Mouse (Mus musculus) embryonic facial prominence, embryonic 12.5 days (tissue): Measurements from ENCODE around the gene Lsamp. TPM values are rescaled to one million over a fixed set of nuclear protein-coding genes. Genes with fewer than 3 reads are reported as not detected.

Experiments
- ATAC-seq: fragments of 200-750 bp; cut with Nextera tagmentation; 2 replicates; pipeline ENCODE4 v1.8.0; 2017; ENCODE audit not compliant: insufficient number of reproducible peaks, insufficient read depth, low FRiP score, low TSS enrichment
- H3K27ac ChIP-seq: fragments of 300-500 bp; sonication (generic); 2 replicates; pipeline ENCODE4 v1.5.1; 2016; ENCODE audit warnings: mild to moderate bottlenecking
- H3K27me3 ChIP-seq: fragments of 300-500 bp; sonication (generic); 2 replicates; pipeline ENCODE4 v1.6.1; 2016; ENCODE audit warnings: mild to moderate bottlenecking, moderate library complexity
- H3K36me3 ChIP-seq: fragments of 300-500 bp; sonication (generic); 2 replicates; pipeline ENCODE4 v1.6.1; 2016; ENCODE audit warnings: mild to moderate bottlenecking
- H3K4me1 ChIP-seq: fragments of 300-500 bp; sonication (generic); 2 replicates; pipeline ENCODE4 v1.6.1; 2016
- H3K4me2 ChIP-seq: fragments of 300-500 bp; sonication (generic); replicated peaks from 2 replicates; pipeline ENCODE4 v1.6.1; 2016; ENCODE audit warnings: mild to moderate bottlenecking, moderate library complexity
- H3K4me3 ChIP-seq: fragments of 300-500 bp; sonication (generic); 2 replicates; pipeline ENCODE4 v1.5.1; 2016; ENCODE audit warnings: mild to moderate bottlenecking
- H3K9ac ChIP-seq: fragments of 300-500 bp; sonication (generic); 2 replicates; pipeline ENCODE4 v1.6.1; 2016; ENCODE audit warnings: mild to moderate bottlenecking, moderate library complexity
- H3K9me3 ChIP-seq: fragments of 300-500 bp; sonication (generic); 2 replicates; pipeline ENCODE4 v1.6.1; 2016; ENCODE audit warnings: mild to moderate bottlenecking, moderate library complexity
- WGBS: fragments of 180-500 bp; shearing (Covaris S2); methylation state at CpG from one replicate; pipeline ENCODE4 v1.1.7; 2016; 5-methylcytosine and 5-hydroxymethylcytosine counted together
- polyA plus RNA-seq: library from polyadenylated mRNA; unstranded; fragments of >200 nt; fragmentation: Nextera tagmentation; extraction: Ambion mirVana; gene quantifications from 2 replicates; pipeline ENCODE4 v1.2.1, GENCODE M21; 2016

The Lsamp gene
- polyA plus RNA-seq, 1 experiment from 2014 or later = 11.5 TPM

DNA sequence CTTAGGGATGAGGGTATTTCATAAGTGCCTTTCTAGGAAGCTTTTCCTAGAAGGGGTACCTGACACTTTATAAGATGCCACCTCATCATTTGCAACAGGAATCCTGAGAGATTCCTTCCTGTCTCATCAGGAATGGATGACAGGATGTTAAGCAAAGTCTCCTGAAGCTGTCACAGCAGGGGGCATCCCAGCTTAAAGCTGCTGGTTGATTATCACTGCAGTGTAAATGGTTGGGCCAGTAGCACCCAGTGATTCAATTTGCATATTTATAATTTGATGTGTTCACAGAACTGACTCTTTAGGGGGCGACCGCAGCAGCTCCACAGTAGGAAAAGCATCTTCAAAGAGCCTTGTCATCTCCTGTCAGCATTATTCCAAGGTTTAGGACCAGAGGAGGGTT, 1656.7 kb downstream of the Lsamp start:
- no peak overlapping the region for H3K4me3 ChIP-seq
- no peak overlapping the region for H3K9ac ChIP-seq
- WGBS = 61% methylated on average over 2 of the region's 2 CpGs
- H3K9me3 ChIP-seq = no peaks in the 10 kb centered on the region
- H3K4me1 ChIP-seq = no peaks in the 10 kb centered on the region
- H3K27ac ChIP-seq = no peak overlapping the region
- no peaks in the 10 kb centered on the region for H3K27me3 ChIP-seq
- no peak for ATAC-seq
- H3K36me3 ChIP-seq = no peaks in the 10 kb centered on the region
- H3K4me2 ChIP-seq = no peak overlapping the region

DNA sequence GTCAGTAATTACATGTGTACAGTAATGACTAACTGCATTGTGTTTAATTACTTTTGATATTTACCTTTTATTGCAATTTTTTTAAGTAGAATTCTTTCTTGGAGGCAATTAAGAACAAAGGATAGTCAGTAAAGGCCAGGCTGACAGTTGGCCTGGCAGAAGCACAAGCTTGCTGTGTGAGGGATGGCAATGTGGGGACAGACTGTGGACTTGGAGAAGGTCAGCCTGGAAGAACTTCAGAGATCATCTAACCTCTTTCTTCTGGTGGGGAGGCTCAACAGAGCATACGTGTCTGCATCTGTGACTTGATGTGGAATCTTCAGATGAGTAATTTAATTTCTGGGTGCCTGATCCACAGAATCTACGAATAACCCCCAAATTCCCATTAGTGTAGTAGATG, 1669.1 kb downstream of the Lsamp start:
- 82% methylated on average over 2 of the region's 2 CpGs for WGBS
- H3K9me3 ChIP-seq = no peaks in the 10 kb centered on the region
- ATAC-seq = no peak

DNA sequence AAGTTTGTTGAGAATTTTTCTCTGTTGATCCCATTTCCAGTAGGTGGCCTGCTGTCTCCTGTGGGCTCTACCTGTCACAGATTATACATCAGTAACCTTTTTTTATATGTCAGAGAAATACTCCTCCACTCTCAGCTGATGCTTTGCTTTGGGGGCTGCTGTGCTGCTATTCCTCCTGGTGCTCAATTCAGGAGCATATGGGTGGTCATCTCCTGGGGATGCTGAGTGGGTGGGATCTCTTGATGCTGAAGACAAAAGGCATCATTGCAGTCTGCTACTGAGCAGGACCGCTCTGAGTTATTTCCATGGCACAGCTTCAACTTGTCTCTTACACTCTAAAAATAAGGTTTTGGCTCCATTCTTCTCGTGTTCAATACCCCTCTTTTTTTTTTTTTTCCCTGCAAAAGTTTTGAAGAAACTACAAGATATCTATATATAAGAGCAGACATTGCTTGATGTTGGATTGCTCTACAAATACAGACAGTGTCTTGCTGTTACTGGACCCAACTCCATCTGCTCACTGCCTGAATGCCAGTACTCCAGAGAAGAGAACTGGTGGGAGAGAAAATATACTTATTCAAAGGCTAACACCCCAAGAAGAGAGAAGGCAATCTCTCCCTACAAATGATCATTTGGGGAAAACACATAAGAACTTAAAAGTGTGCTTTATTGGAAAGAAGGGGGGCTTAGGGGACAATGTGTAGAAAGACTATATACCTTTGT, 1690.3 kb downstream of the Lsamp start:
- Histone ChIP-seq H3K9ac (no peak overlapping the region), H3K27ac (no peak overlapping the region), H3K36me3 (no peaks in the 10 kb centered on the region), H3K27me3 (no peaks in the 10 kb centered on the region), H3K4me2 (no peak overlapping the region), H3K9me3 (no peaks in the 10 kb centered on the region), H3K4me1 (no peaks in the 10 kb centered on the region), H3K4me3 (no peak overlapping the region)
- WGBS = 80% methylated on average over 2 of the region's 2 CpGs
- ATAC-seq = no peak

More for the DNA sequence above, 1669.1 kb downstream of the Lsamp start:
- Histone ChIP-seq H3K9ac (no peak overlapping the region), H3K4me1 (no peaks in the 10 kb centered on the region), H3K4me3 (no peak overlapping the region), H3K27me3 (no peaks in the 10 kb centered on the region), H3K27ac (no peak overlapping the region), H3K4me2 (no peak overlapping the region), H3K36me3 (no peaks in the 10 kb centered on the region)

GRCm38 (mm10) chr16:41675774-41676173, 1691.6 kb downstream of the Lsamp start:
- Histone ChIP-seq H3K4me2 (no peak overlapping the region), H3K9ac (no peak overlapping the region), H3K36me3 (no peaks in the 10 kb centered on the region), H3K4me3 (no peak overlapping the region), H3K9me3 (no peaks in the 10 kb centered on the region), H3K27ac (no peak overlapping the region), H3K4me1 (no peaks in the 10 kb centered on the region), H3K27me3 (no peaks in the 10 kb centered on the region)
- 85% methylated on average over 3 of the region's 3 CpGs for WGBS
- ATAC-seq = no peak

GRCm38 (mm10) chr16:41692435-41692834, 1708.3 kb downstream of the Lsamp start:
- H3K9ac ChIP-seq = no peak overlapping the region
- no peak overlapping the region for H3K4me2 ChIP-seq
- no peak for ATAC-seq
- no peaks in the 10 kb centered on the region for H3K36me3 ChIP-seq
- H3K4me3 ChIP-seq = no peak overlapping the region
- no peak overlapping the region for H3K27ac ChIP-seq
- no peaks in the 10 kb centered on the region for H3K4me1 ChIP-seq
- H3K27me3 ChIP-seq = no peaks in the 10 kb centered on the region
- no peaks in the 10 kb centered on the region for H3K9me3 ChIP-seq

- Histone ChIP-seq H3K27me3 (no peaks in the 10 kb centered on the region), H3K4me2 (no peak overlapping the region), H3K36me3 (no peaks in the 10 kb centered on the region), H3K9ac (no peak overlapping the region), H3K4me3 (no peak overlapping the region), H3K4me1 (no peaks in the 10 kb centered on the region), H3K9me3 (no peaks in the 10 kb centered on the region), H3K27ac (no peak overlapping the region)
- no peak for ATAC-seq
- 84% methylated on average over 5 of the region's 5 CpGs for WGBS
Measured at GRCm38 (mm10) chr16:41701790-41702428, 1717.7 kb downstream of the Lsamp start.

GRCm38 (mm10) chr16:41728900-41729585, 1744.9 kb downstream of the Lsamp start:
- H3K4me3 ChIP-seq = no peak overlapping the region
- H3K27me3 ChIP-seq = no peaks in the 10 kb centered on the region
- H3K4me1 ChIP-seq = no peaks in the 10 kb centered on the region
- ATAC-seq = no peak
- no peaks in the 10 kb centered on the region for H3K36me3 ChIP-seq
- no peaks in the 10 kb centered on the region for H3K9me3 ChIP-seq
- no peak overlapping the region for H3K4me2 ChIP-seq
- WGBS = 87% methylated on average over 9 of the region's 9 CpGs
- H3K9ac ChIP-seq = no peak overlapping the region
- H3K27ac ChIP-seq = no peak overlapping the region

GRCm38 (mm10) chr16:41729911-41730310, 1745.8 kb downstream of the Lsamp start:
- WGBS = 93% methylated on average over 1 of the region's 1 CpGs
- Histone ChIP-seq H3K4me3 (no peak overlapping the region), H3K4me1 (no peaks in the 10 kb centered on the region), H3K4me2 (no peak overlapping the region), H3K9me3 (no peaks in the 10 kb centered on the region), H3K36me3 (no peaks in the 10 kb centered on the region), H3K9ac (no peak overlapping the region), H3K27me3 (no peaks in the 10 kb centered on the region), H3K27ac (no peak overlapping the region)
- no peak for ATAC-seq

- 83% methylated on average over 4 of the region's 4 CpGs for WGBS
- Histone ChIP-seq H3K27ac (no peak overlapping the region), H3K4me3 (no peak overlapping the region)
Measured at GRCm38 (mm10) chr16:41745037-41745436, 1760.9 kb downstream of the Lsamp start.

GRCm38 (mm10) chr16:41746235-41746911, 1762.2 kb downstream of the Lsamp start:
- no peak overlapping the region for H3K9ac ChIP-seq
- H3K27ac ChIP-seq = no peak overlapping the region
- no peak overlapping the region for H3K4me2 ChIP-seq
- no peaks in the 10 kb centered on the region for H3K9me3 ChIP-seq
- no peaks in the 10 kb centered on the region for H3K27me3 ChIP-seq
- WGBS = 78% methylated on average over 11 of the region's 11 CpGs
- no peak overlapping the region for H3K4me3 ChIP-seq
- no peaks in the 10 kb centered on the region for H3K36me3 ChIP-seq
- ATAC-seq = no peak
- no peaks in the 10 kb centered on the region for H3K4me1 ChIP-seq

More at GRCm38 (mm10) chr16:41745037-41745436, 1760.9 kb downstream of the Lsamp start:
- no peak for ATAC-seq
- Histone ChIP-seq H3K9me3 (no peaks in the 10 kb centered on the region), H3K4me1 (no peaks in the 10 kb centered on the region), H3K4me2 (no peak overlapping the region), H3K9ac (no peak overlapping the region), H3K27me3 (no peaks in the 10 kb centered on the region), H3K36me3 (no peaks in the 10 kb centered on the region)

DNA sequence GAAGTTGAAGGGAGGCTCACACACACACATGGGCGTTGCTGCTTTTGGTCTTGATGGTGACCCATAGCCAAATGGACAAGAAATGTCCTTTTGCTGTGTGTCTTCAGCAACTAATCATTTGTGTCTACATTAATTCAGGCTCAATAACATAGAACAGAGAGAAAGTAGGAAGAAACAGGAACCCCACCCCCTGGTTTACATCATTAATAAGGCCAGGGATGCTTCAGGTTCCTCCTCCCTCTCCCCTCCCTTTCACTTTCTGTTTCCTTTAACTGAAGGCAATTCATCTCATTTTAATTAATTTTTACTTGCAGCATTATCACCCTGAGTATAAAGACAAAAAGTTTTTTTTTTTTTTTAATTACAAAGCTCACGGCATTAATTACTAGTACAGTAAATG, 1763.7 kb downstream of the Lsamp start:
- Histone ChIP-seq H3K4me1 (no peaks in the 10 kb centered on the region), H3K9me3 (no peaks in the 10 kb centered on the region), H3K27me3 (no peaks in the 10 kb centered on the region), H3K36me3 (no peaks in the 10 kb centered on the region), H3K9ac (no peak overlapping the region), H3K4me3 (no peak overlapping the region), H3K4me2 (no peak overlapping the region), H3K27ac (no peak overlapping the region)
- WGBS = 88% methylated on average over 2 of the region's 2 CpGs
- ATAC-seq = no peak
